Comparison of ENCODE assay signal across 11 mouse cellular contexts in genomic region chr11:87663948-87664347, GRCm38 (mm10). TPM values are rescaled to one million over a fixed set of nuclear protein-coding genes. Genes with fewer than 3 reads are reported as not detected.
DNase-seq lines count a peak whose midpoint lies in the region; ATAC-seq and TF ChIP-seq lines count a peak whose summit lies in the region.
"Had no signal": no experiment of that assay in that cellular context is flagged by ENCODE, and none has a peak within 500 bp of the region (broad histone marks: within the 10 kb centered on the region; RNA-seq: fewer than 3 reads in every experiment).

No protein-coding gene starts in this region.

- TF ChIP-seq EP300 in stomach, postnatal 0 days (optimal IDR thresholded peaks at IDR 0.05), result no peak

- H3K4me3 ChIP-seq in heart, embryonic 13.5 days, result peak overlapping the region; percentile 12
- peak overlapping the region; percentile 46 for H3K4me3 ChIP-seq in lung, embryonic 14.5 days (ENCODE audit: low read depth, low read length)
- H3K4me3 ChIP-seq in limb, embryonic 13.5 days, result peak overlapping the region; percentile 29
- H3K4me3 ChIP-seq in stomach, postnatal 0 days (ENCODE audit: low read depth, low read length), result peak overlapping the region; percentile 50

- H3K4me2 ChIP-seq in heart, embryonic 13.5 days, result peak overlapping the region; percentile 21
- H3K4me2 ChIP-seq in lung, embryonic 14.5 days, result peak overlapping the region; percentile 55
- H3K4me2 ChIP-seq in limb, embryonic 13.5 days (replicated peaks), result peak overlapping the region; percentile 46; the same call in 1 of the 2 replicates
- peak overlapping the region; percentile 54 for H3K4me2 ChIP-seq in stomach, postnatal 0 days (replicated peaks; ENCODE audit: low read depth)

- peaks cover 6% of the 10 kb centered on the region for H3K4me1 ChIP-seq in heart, embryonic 13.5 days
- no peaks in the 10 kb centered on the region for H3K4me1 ChIP-seq in lung, embryonic 14.5 days (ENCODE audit: insufficient read depth)
- peaks cover 7% of the 10 kb centered on the region for H3K4me1 ChIP-seq in limb, embryonic 13.5 days
- H3K4me1 ChIP-seq in stomach, postnatal 0 days (replicated peaks; ENCODE audit: control insufficient read depth, insufficient read depth), result no peaks in the 10 kb centered on the region

- H3K27me3 ChIP-seq in heart, embryonic 13.5 days (replicated peaks), result peaks cover 30% of the 10 kb centered on the region
- H3K27me3 ChIP-seq in lung, embryonic 14.5 days (ENCODE audit: insufficient read depth, low read length), result no peaks in the 10 kb centered on the region
- H3K27me3 ChIP-seq in limb, embryonic 13.5 days, result peaks cover 14% of the 10 kb centered on the region
- H3K27me3 ChIP-seq in stomach, postnatal 0 days (ENCODE audit: control insufficient read depth, insufficient read depth, low read length), result no peaks in the 10 kb centered on the region

- ATAC-seq in heart, embryonic 13.5 days (ENCODE audit: extremely low read depth, insufficient number of reproducible peaks, low FRiP score, low TSS enrichment), result no peak
- no peak for ATAC-seq in lung, embryonic 14.5 days (ENCODE audit: insufficient read depth)
- ATAC-seq in limb, embryonic 13.5 days (ENCODE audit: low FRiP score, low read depth), result no peak
- ATAC-seq in stomach, postnatal 0 days (ENCODE audit: low FRiP score, low TSS enrichment), result no peak
- ATAC-seq: hindbrain, postnatal 0 days had no signal

- intact Hi-C loops in heart, postnatal 25 days (cut with DNase I), result loop anchor here (2.0 kb wide), 1 partner anchor 153 kb away; no protein-coding TSS in a partner anchor

- no peaks in the 10 kb centered on the region for H3K36me3 ChIP-seq in heart, embryonic 13.5 days
- no peaks in the 10 kb centered on the region for H3K36me3 ChIP-seq in lung, embryonic 14.5 days (ENCODE audit: insufficient read depth)
- no peaks in the 10 kb centered on the region for H3K36me3 ChIP-seq in limb, embryonic 13.5 days
- no peaks in the 10 kb centered on the region for H3K36me3 ChIP-seq in stomach, postnatal 0 days (ENCODE audit: control insufficient read depth, insufficient read depth, low read length)

- no peak for DNase-seq in heart, postnatal 25 days (ENCODE audit: low spot score)
- no peak for DNase-seq in lung, embryonic 14.5 days
- DNase-seq in lung, postnatal 10 days, result no peak
- DNase-seq in stomach, postnatal 0 days (ENCODE audit: low spot score), result no peak
- DNase-seq in gastrocnemius, postnatal 10 days, result no peak
- DNase-seq in adrenal gland, postnatal 14 days, result no peak
- DNase-seq: cerebellum, adult 8-10 months had no signal

- TF ChIP-seq CTCF in lung, embryonic 14.5 days (IDR thresholded peaks at IDR 0.05; ENCODE audit: low read depth), result no peak
- TF ChIP-seq CTCF in stomach, postnatal 0 days (IDR thresholded peaks at IDR 0.05; ENCODE audit: low read depth), result no peak

- H3K27ac ChIP-seq in heart, embryonic 13.5 days (replicated peaks), result no peak overlapping the region
- H3K27ac ChIP-seq in lung, embryonic 14.5 days (ENCODE audit: low read depth), result peak overlapping the region; percentile 43; the same call in 1 of the 2 replicates
- no peak overlapping the region for H3K27ac ChIP-seq in limb, embryonic 13.5 days
- peak overlapping the region; percentile 45 for H3K27ac ChIP-seq in stomach, postnatal 0 days (replicated peaks)
- H3K27ac ChIP-seq: hindbrain, postnatal 0 days had no signal

- 82% methylated on average over 6 of the region's 6 CpGs for WGBS in heart, embryonic 13.5 days
- WGBS in lung, embryonic 14.5 days, result 56% methylated on average over 6 of the region's 6 CpGs
- 60% methylated on average over 6 of the region's 6 CpGs for WGBS in limb, embryonic 13.5 days
- 57% methylated on average over 6 of the region's 6 CpGs for WGBS in stomach, postnatal 0 days

- H3K9ac ChIP-seq in heart, embryonic 13.5 days, result no peak overlapping the region
- H3K9ac ChIP-seq in lung, embryonic 14.5 days, result peak overlapping the region; percentile 55
- H3K9ac ChIP-seq in limb, embryonic 13.5 days, result no peak overlapping the region
- H3K9ac ChIP-seq in stomach, postnatal 0 days (ENCODE audit: low read length), result peak overlapping the region; percentile 63

- H3K9me3 ChIP-seq in heart, embryonic 13.5 days, result no peaks in the 10 kb centered on the region
- no peaks in the 10 kb centered on the region for H3K9me3 ChIP-seq in lung, embryonic 14.5 days (ENCODE audit: low read depth, low read length)
- no peaks in the 10 kb centered on the region for H3K9me3 ChIP-seq in limb, embryonic 13.5 days
- H3K9me3 ChIP-seq in stomach, postnatal 0 days (ENCODE audit: control insufficient read depth, low read length), result no peaks in the 10 kb centered on the region
- H3K9me3 ChIP-seq: megakaryocyte, embryonic 14.5 days had no signal

RNA-seq across cellular contexts. Expression of gene Rnf43, which starts 1.4 kb away (rescaled TPM):
- polyA plus RNA-seq in heart, embryonic 13.5 days (2015; fragmentation: Nextera tagmentation; extraction: Ambion mirVana), result 1.3 and 1.6 TPM in 2 replicates
- under 1 TPM; 0.20 to 0.21 TPM for total RNA-seq in heart, postnatal 25 days (2021)
- polyA plus RNA-seq in lung, embryonic 14.5 days (2014; fragmentation: Nextera tagmentation; extraction: Ambion mirVana), result 18.0 and 21.5 TPM in 2 replicates
- 3.2 and 4.2 TPM in 2 replicates for polyA plus RNA-seq in limb, embryonic 13.5 days (2015; fragmentation: Nextera tagmentation; extraction: Ambion mirVana)
- polyA plus RNA-seq in stomach, postnatal 0 days (2015; fragmentation: Nextera tagmentation; extraction: Ambion mirVana), result 6.6 and 7.4 TPM in 2 replicates
- under 1 TPM; 0.07 to 0.16 TPM for total RNA-seq in gastrocnemius, postnatal 10 days (2021)
- 5.7 and 6.4 TPM in 2 replicates for total RNA-seq in adrenal gland, postnatal 14 days (2021)

RNA-seq across cellular contexts. Expression of gene Hsf5, which starts 47.0 kb away (rescaled TPM):
- polyA plus RNA-seq in heart, embryonic 13.5 days (2015; fragmentation: Nextera tagmentation; extraction: Ambion mirVana), result 0.05 and 0.13 TPM in 2 replicates
- total RNA-seq in heart, postnatal 25 days (2021), result not detected
- 0.38 and 0.41 TPM in 2 replicates for polyA plus RNA-seq in lung, embryonic 14.5 days (2014; fragmentation: Nextera tagmentation; extraction: Ambion mirVana)
- polyA plus RNA-seq in limb, embryonic 13.5 days (2015; fragmentation: Nextera tagmentation; extraction: Ambion mirVana), result 0.29 and 0.42 TPM in 2 replicates
- polyA plus RNA-seq in stomach, postnatal 0 days (2015; fragmentation: Nextera tagmentation; extraction: Ambion mirVana), result 0.12 TPM in 1 of 2 replicates, not detected in the other
- under 1 TPM in 1 of 2 experiments, not detected in 1; 0.05 TPM for total RNA-seq in gastrocnemius, postnatal 10 days (2021)
- not detected in 2 replicates for total RNA-seq in adrenal gland, postnatal 14 days (2021)

Comparison
In these comparisons a context has a peak if more than half of its experiments do, and no peak if none do; other contexts are left out.
1. H3K27ac ChIP-seq: peak in lung, embryonic 14.5 days (single experiment) and stomach, postnatal 0 days (single experiment); none in heart, embryonic 13.5 days (single experiment) and limb, embryonic 13.5 days (single experiment).
2. H3K9ac ChIP-seq: peak in lung, embryonic 14.5 days (single experiment) and stomach, postnatal 0 days (single experiment); none in heart, embryonic 13.5 days (single experiment) and limb, embryonic 13.5 days (single experiment).
3. Peak in every context shown above with its lines, with median percentiles within 50 percentile points of each other: H3K4me2 ChIP-seq and H3K4me3 ChIP-seq.